Mouse (Mus musculus) midbrain, embryonic 13.5 days (tissue): ENCODE data around the gene Mcoln2. TPM values are rescaled to one million over a fixed set of nuclear protein-coding genes. Genes with fewer than 3 reads are reported as not detected.

Experiments
- ATAC-seq: fragments of 200-750 bp; cut with Nextera tagmentation; 2 replicates; pipeline ENCODE4 v1.8.0; 2017; ENCODE audit warnings: mild to moderate bottlenecking, moderate TSS enrichment, moderate library complexity
- H3K27ac ChIP-seq: fragments of 300-500 bp; sonication (generic); 2 replicates; pipeline ENCODE4 v1.5.1; 2015; ENCODE audit warnings: inconsistent platforms, mild to moderate bottlenecking, moderate library complexity
- H3K27me3 ChIP-seq: fragments of 300-500 bp; sonication (generic); 2 replicates; pipeline ENCODE4 v1.6.1; 2015; ENCODE audit warnings: mild to moderate bottlenecking, inconsistent platforms
- H3K36me3 ChIP-seq: fragments of 300-500 bp; sonication (generic); 2 replicates; pipeline ENCODE4 v1.6.1; 2015; ENCODE audit warnings: mild to moderate bottlenecking, inconsistent platforms
- H3K4me1 ChIP-seq: fragments of 300-500 bp; sonication (generic); replicated peaks from 2 replicates; pipeline ENCODE4 v1.6.1; 2015; ENCODE audit warnings: inconsistent platforms
- H3K4me2 ChIP-seq: fragments of 300-500 bp; sonication (generic); replicated peaks from 2 replicates; pipeline ENCODE4 v1.6.1; 2015; ENCODE audit warnings: moderate library complexity, mild to moderate bottlenecking, inconsistent platforms
- H3K4me3 ChIP-seq: fragments of 300-500 bp; sonication (generic); replicated peaks from 2 replicates; pipeline ENCODE4 v1.5.1; 2015; ENCODE audit warnings: mild to moderate bottlenecking, inconsistent platforms
- H3K9ac ChIP-seq: fragments of 300-500 bp; sonication (generic); replicated peaks from 2 replicates; pipeline ENCODE4 v1.6.1; 2015; ENCODE audit warnings: mild to moderate bottlenecking, inconsistent platforms
- H3K9me3 ChIP-seq: fragments of 300-500 bp; sonication (generic); 2 replicates; pipeline ENCODE4 v1.6.1; 2016; ENCODE audit warnings: mild to moderate bottlenecking, inconsistent platforms
- WGBS: fragments of 180-500 bp; shearing (Covaris S2); methylation state at CpG from one replicate; pipeline ENCODE4 v1.1.7; 2015; 5-methylcytosine and 5-hydroxymethylcytosine counted together
- polyA plus RNA-seq: library from polyadenylated mRNA; unstranded; fragments of >200 nt; fragmentation: Nextera tagmentation; extraction: Ambion mirVana; gene quantifications from 2 replicates; pipeline ENCODE4 v1.2.1, GENCODE M21; 2015

The Mcoln2 gene
- polyA plus RNA-seq, 1 experiment from 2014 or later = 0.35 TPM

- no peaks in the 10 kb centered on the region for H3K36me3 ChIP-seq
- H3K9me3 ChIP-seq = no peaks in the 10 kb centered on the region
- H3K9ac ChIP-seq = no peak overlapping the region
- no peak overlapping the region for H3K4me3 ChIP-seq
- no peaks in the 10 kb centered on the region for H3K27me3 ChIP-seq
- H3K4me1 ChIP-seq = no peaks in the 10 kb centered on the region
- no peak overlapping the region for H3K27ac ChIP-seq
- no peak for ATAC-seq
- no peak overlapping the region for H3K4me2 ChIP-seq
- WGBS = 87% methylated on average over 4 of the region's 4 CpGs
Observed at GRCm38 (mm10) chr3:146169356-146169755, 19.7 kb downstream of the Mcoln2 start.

GRCm38 (mm10) chr3:146173030-146173429, 23.4 kb downstream of the Mcoln2 start:
- 75% methylated on average over 5 of the region's 5 CpGs for WGBS
- Histone ChIP-seq H3K4me1 (no peaks in the 10 kb centered on the region), H3K9me3 (no peaks in the 10 kb centered on the region), H3K9ac (no peak overlapping the region), H3K27me3 (no peaks in the 10 kb centered on the region), H3K27ac (no peak overlapping the region), H3K4me3 (no peak overlapping the region), H3K36me3 (no peaks in the 10 kb centered on the region), H3K4me2 (no peak overlapping the region)
- no peak for ATAC-seq

- no peak for ATAC-seq
- Histone ChIP-seq H3K4me3 (no peak overlapping the region), H3K9ac (no peak overlapping the region), H3K4me1 (no peaks in the 10 kb centered on the region), H3K27me3 (no peaks in the 10 kb centered on the region), H3K4me2 (no peak overlapping the region), H3K9me3 (no peaks in the 10 kb centered on the region), H3K27ac (no peak overlapping the region), H3K36me3 (no peaks in the 10 kb centered on the region)
- 91% methylated on average over 9 of the region's 9 CpGs for WGBS
Observed at GRCm38 (mm10) chr3:146174215-146174614, 24.6 kb downstream of the Mcoln2 start.

GRCm38 (mm10) chr3:146177295-146177694, 27.7 kb downstream of the Mcoln2 start:
- Histone ChIP-seq H3K27me3 (no peaks in the 10 kb centered on the region), H3K9me3 (no peaks in the 10 kb centered on the region), H3K4me3 (no peak overlapping the region), H3K36me3 (no peaks in the 10 kb centered on the region), H3K27ac (no peak overlapping the region), H3K4me2 (no peak overlapping the region), H3K4me1 (0 out of 2 replicates have a peak, but pooled peaks cover 2% of the 10 kb centered on the region), H3K9ac (no peak overlapping the region)
- WGBS = 86% methylated on average over 7 of the region's 7 CpGs
- no peak for ATAC-seq

GRCm38 (mm10) chr3:146177748-146178582, 28.3 kb downstream of the Mcoln2 start:
- Histone ChIP-seq H3K27me3 (no peaks in the 10 kb centered on the region), H3K4me2 (peak overlapping the region; percentile 55), H3K9ac (no peak overlapping the region; the same call in 1 of the 2 replicates), H3K36me3 (no peaks in the 10 kb centered on the region), H3K4me1 (0 out of 2 replicates have a peak, but pooled peaks cover 2% of the 10 kb centered on the region), H3K9me3 (no peaks in the 10 kb centered on the region), H3K27ac (no peak overlapping the region), H3K4me3 (peak overlapping the region; percentile 31)
- WGBS = 5% methylated on average over 16 of the region's 16 CpGs
- peak; percentile 89 for ATAC-seq

- WGBS = 41% methylated on average over 2 of the region's 2 CpGs
- H3K4me2 ChIP-seq = no peak overlapping the region
- H3K27me3 ChIP-seq = peaks cover 8% of the 10 kb centered on the region; the same call in 1 of the 2 replicates
- H3K36me3 ChIP-seq = no peaks in the 10 kb centered on the region
- H3K4me3 ChIP-seq = no peak overlapping the region
- no peaks in the 10 kb centered on the region for H3K9me3 ChIP-seq
- H3K9ac ChIP-seq = no peak overlapping the region
- ATAC-seq = no peak
- no peak overlapping the region for H3K27ac ChIP-seq
- H3K4me1 ChIP-seq = peaks cover 5% of the 10 kb centered on the region
Observed at GRCm38 (mm10) chr3:146180341-146180740, 30.7 kb downstream of the Mcoln2 start.

GRCm38 (mm10) chr3:146180986-146181385, 31.4 kb downstream of the Mcoln2 start:
- no peak for ATAC-seq
- 37% methylated on average over 3 of the region's 3 CpGs for WGBS
- Histone ChIP-seq H3K27ac (no peak overlapping the region), H3K4me1 (peaks cover 9% of the 10 kb centered on the region), H3K9ac (no peak overlapping the region), H3K4me3 (no peak overlapping the region), H3K27me3 (peaks cover 8% of the 10 kb centered on the region; the same call in 1 of the 2 replicates), H3K4me2 (no peak overlapping the region), H3K9me3 (no peaks in the 10 kb centered on the region), H3K36me3 (no peaks in the 10 kb centered on the region)

GRCm38 (mm10) chr3:146184992-146185657, 35.5 kb downstream of the Mcoln2 start:
- peaks cover 10% of the 10 kb centered on the region; the same call in 1 of the 2 replicates for H3K27me3 ChIP-seq
- peak; percentile 89 for ATAC-seq
- no peaks in the 10 kb centered on the region for H3K36me3 ChIP-seq
- H3K9me3 ChIP-seq = no peaks in the 10 kb centered on the region
- peaks cover 6% of the 10 kb centered on the region for H3K4me1 ChIP-seq
- peak overlapping the region; percentile 15; the same call in 1 of the 2 replicates for H3K4me2 ChIP-seq
- no peak overlapping the region; the same call in 1 of the 2 replicates for H3K9ac ChIP-seq
- no peak overlapping the region for H3K4me3 ChIP-seq
- H3K27ac ChIP-seq = peak overlapping the region; percentile 30; the same call in 1 of the 2 replicates
- 18% methylated on average over 13 of the region's 13 CpGs for WGBS

GRCm38 (mm10) chr3:146186033-146186432, 36.4 kb downstream of the Mcoln2 start:
- no peak for ATAC-seq
- Histone ChIP-seq H3K27me3 (peaks cover 10% of the 10 kb centered on the region; the same call in 1 of the 2 replicates), H3K4me3 (no peak overlapping the region), H3K4me2 (no peak overlapping the region), H3K36me3 (no peaks in the 10 kb centered on the region), H3K9me3 (no peaks in the 10 kb centered on the region), H3K9ac (no peak overlapping the region), H3K4me1 (peaks cover 6% of the 10 kb centered on the region), H3K27ac (no peak overlapping the region)
- WGBS = 79% methylated on average over 10 of the region's 10 CpGs

GRCm38 (mm10) chr3:146189933-146190332, 40.3 kb downstream of the Mcoln2 start:
- H3K9me3 ChIP-seq = no peaks in the 10 kb centered on the region
- H3K4me1 ChIP-seq = peaks cover 6% of the 10 kb centered on the region
- no peak overlapping the region for H3K4me2 ChIP-seq
- H3K4me3 ChIP-seq = no peak overlapping the region
- 64% methylated on average over 10 of the region's 10 CpGs for WGBS
- ATAC-seq = no peak
- H3K27me3 ChIP-seq = peaks cover 2% of the 10 kb centered on the region; the same call in 1 of the 2 replicates
- no peak overlapping the region for H3K9ac ChIP-seq
- no peaks in the 10 kb centered on the region for H3K36me3 ChIP-seq
- no peak overlapping the region for H3K27ac ChIP-seq

- Histone ChIP-seq H3K4me1 (no peaks in the 10 kb centered on the region), H3K9ac (no peak overlapping the region), H3K4me2 (no peak overlapping the region), H3K27me3 (no peaks in the 10 kb centered on the region; the same call in 1 of the 2 replicates), H3K36me3 (no peaks in the 10 kb centered on the region), H3K4me3 (no peak overlapping the region), H3K9me3 (no peaks in the 10 kb centered on the region), H3K27ac (no peak overlapping the region)
- 83% methylated on average over 1 of the region's 1 CpGs for WGBS
- ATAC-seq = no peak
Observed at GRCm38 (mm10) chr3:146192507-146192906, 42.9 kb downstream of the Mcoln2 start.

GRCm38 (mm10) chr3:146195153-146195552, 45.5 kb downstream of the Mcoln2 start:
- Histone ChIP-seq H3K4me2 (no peak overlapping the region), H3K36me3 (no peaks in the 10 kb centered on the region), H3K4me3 (no peak overlapping the region), H3K4me1 (0 out of 2 replicates have a peak, but pooled peaks cover 5% of the 10 kb centered on the region), H3K9ac (no peak overlapping the region), H3K27me3 (no peaks in the 10 kb centered on the region; the same call in 1 of the 2 replicates), H3K27ac (no peak overlapping the region), H3K9me3 (no peaks in the 10 kb centered on the region)
- no peak for ATAC-seq
- WGBS = 94% methylated on average over 5 of the region's 5 CpGs
